Mouse (Mus musculus) midbrain, embryonic 12.5 days (tissue): ENCODE results near the gene Neurl1a. TPM values are rescaled to one million over a fixed set of nuclear protein-coding genes. Genes with fewer than 3 reads are reported as not detected.

Source experiments
- ATAC-seq: fragments of 200-750 bp; cut with Nextera tagmentation; 2 replicates; pipeline ENCODE4 v1.8.0; 2017; ENCODE audit warnings: low read depth, moderate TSS enrichment, moderate library complexity; ENCODE audit not compliant: low FRiP score
- H3K27ac ChIP-seq: fragments of 300-500 bp; sonication (generic); replicated peaks from 2 replicates; pipeline ENCODE4 v1.5.1; 2016; ENCODE audit warnings: mild to moderate bottlenecking
- H3K27me3 ChIP-seq: fragments of 300-500 bp; sonication (generic); 2 replicates; pipeline ENCODE4 v1.6.1; 2016; ENCODE audit warnings: mild to moderate bottlenecking
- H3K36me3 ChIP-seq: fragments of 300-500 bp; sonication (generic); 2 replicates; pipeline ENCODE4 v1.6.1; 2016
- H3K4me1 ChIP-seq: fragments of 300-500 bp; sonication (generic); 2 replicates; pipeline ENCODE4 v1.6.1; 2016
- H3K4me2 ChIP-seq: fragments of 300-500 bp; sonication (generic); replicated peaks from 2 replicates; pipeline ENCODE4 v1.6.1; 2016; ENCODE audit warnings: mild to moderate bottlenecking, moderate library complexity
- H3K4me3 ChIP-seq: fragments of 300-500 bp; sonication (generic); 2 replicates; pipeline ENCODE4 v1.5.1; 2016; ENCODE audit warnings: mild to moderate bottlenecking
- H3K9ac ChIP-seq: fragments of 300-500 bp; sonication (generic); replicated peaks from 2 replicates; pipeline ENCODE4 v1.6.1; 2016; ENCODE audit warnings: mild to moderate bottlenecking, moderate library complexity
- H3K9me3 ChIP-seq: fragments of 300-500 bp; sonication (generic); 2 replicates; pipeline ENCODE4 v1.6.1; 2016; ENCODE audit warnings: mild to moderate bottlenecking
- WGBS: fragments of 180-500 bp; shearing (Covaris S2); methylation state at CpG from one replicate; pipeline ENCODE4 v1.1.7; 2016; 5-methylcytosine and 5-hydroxymethylcytosine counted together
- polyA plus RNA-seq: library from polyadenylated mRNA; unstranded; fragments of >200 nt; fragmentation: Nextera tagmentation; extraction: Ambion mirVana; gene quantifications from 2 replicates; pipeline ENCODE4 v1.2.1, GENCODE M21; 2016

Gene Neurl1a
- polyA plus RNA-seq, 1 experiment from 2014 or later = 4.8 TPM

DNA sequence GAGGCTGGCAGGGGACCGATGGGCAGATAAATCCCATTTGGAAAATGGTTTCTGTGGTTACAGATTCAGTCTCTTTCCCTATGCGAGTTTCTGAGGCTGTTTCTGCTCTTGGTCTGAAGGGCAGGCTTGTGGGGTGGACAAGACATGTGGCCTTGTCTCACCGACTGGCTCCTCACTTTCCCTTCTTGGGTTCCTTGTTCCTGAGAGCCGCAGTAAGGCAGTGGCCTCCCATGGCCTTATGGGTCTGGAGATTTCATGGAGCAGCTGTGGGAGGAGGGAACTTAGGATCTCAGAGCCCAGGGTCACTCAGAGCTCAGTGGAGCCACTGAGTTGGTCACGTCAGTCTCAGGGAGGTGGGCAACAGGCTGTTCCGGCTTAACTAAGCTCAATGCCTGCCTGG, 52.8 kb downstream of the Neurl1a start:
- H3K27ac ChIP-seq = no peak overlapping the region
- WGBS = 85% methylated on average over 6 of the region's 6 CpGs

DNA sequence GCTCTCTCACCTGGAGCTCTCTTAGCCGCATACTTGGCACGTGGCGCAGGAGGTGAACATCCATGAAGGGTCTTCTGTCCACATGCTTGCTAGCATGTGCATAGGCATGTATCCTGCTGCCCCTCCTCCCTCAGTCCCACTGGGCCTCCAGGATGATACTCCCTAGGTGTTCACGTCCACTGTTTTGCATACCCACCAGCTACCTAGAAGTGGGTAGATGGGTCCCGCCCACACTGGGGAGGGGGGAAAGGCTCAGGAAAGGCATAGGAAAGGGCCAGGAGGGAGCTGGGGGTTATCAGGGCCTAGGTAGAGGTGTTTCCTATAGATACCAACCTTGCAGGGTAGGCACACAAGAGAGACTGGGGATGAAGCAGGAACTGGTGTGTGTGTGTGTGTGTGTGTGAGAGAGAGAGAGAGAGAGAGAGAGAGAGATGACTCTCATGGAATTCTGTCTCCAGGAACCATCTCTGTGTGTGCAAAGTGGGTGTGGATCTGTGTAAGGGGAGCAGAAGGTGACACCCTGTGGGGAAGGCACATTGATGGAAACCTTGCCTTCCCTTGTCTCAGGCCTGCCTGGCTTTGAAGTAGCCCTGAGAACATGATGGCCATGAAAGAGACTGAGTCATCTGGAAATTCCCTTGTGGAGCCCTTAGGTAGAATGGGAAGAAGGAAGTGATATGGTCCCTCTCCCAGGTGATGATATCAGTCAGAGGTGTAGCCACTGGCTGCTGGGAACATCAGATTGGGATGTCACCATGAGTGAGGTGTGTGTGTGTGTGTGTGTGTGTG, 53.7 kb downstream of the Neurl1a start:
- no peak overlapping the region for H3K4me2 ChIP-seq
- H3K36me3 ChIP-seq = no peaks in the 10 kb centered on the region
- 83% methylated on average over 5 of the region's 5 CpGs for WGBS
- H3K4me3 ChIP-seq = no peak overlapping the region
- H3K27ac ChIP-seq = no peak overlapping the region
- no peaks in the 10 kb centered on the region for H3K9me3 ChIP-seq
- H3K4me1 ChIP-seq = peaks cover 13% of the 10 kb centered on the region
- no peaks in the 10 kb centered on the region; the same call in 1 of the 2 replicates for H3K27me3 ChIP-seq
- H3K9ac ChIP-seq = no peak overlapping the region
- ATAC-seq = no peak

More for the DNA sequence above, 52.8 kb downstream of the Neurl1a start:
- Histone ChIP-seq H3K9me3 (no peaks in the 10 kb centered on the region), H3K4me2 (no peak overlapping the region), H3K36me3 (no peaks in the 10 kb centered on the region), H3K4me3 (no peak overlapping the region), H3K9ac (no peak overlapping the region), H3K4me1 (peaks cover 13% of the 10 kb centered on the region), H3K27me3 (no peaks in the 10 kb centered on the region; the same call in 1 of the 2 replicates)
- no peak for ATAC-seq

- WGBS = 86% methylated on average over 3 of the region's 3 CpGs
Measured at GRCm38 (mm10) chr19:47233087-47233486, 54.5 kb downstream of the Neurl1a start.

GRCm38 (mm10) chr19:47240076-47240475, 61.5 kb downstream of the Neurl1a start:
- 0 out of 2 replicates have a peak overlapping the region, but pooled peaks have one; percentile 20 for H3K9ac ChIP-seq
- H3K4me3 ChIP-seq = peak overlapping the region; percentile 23
- peaks cover 18% of the 10 kb centered on the region for H3K27me3 ChIP-seq
- peak overlapping the region; percentile 42 for H3K4me2 ChIP-seq
- H3K4me1 ChIP-seq = peaks cover 5% of the 10 kb centered on the region; the same call in 1 of the 2 replicates
- H3K9me3 ChIP-seq = no peaks in the 10 kb centered on the region
- 0 out of 2 replicates have a peak, but pooled peaks have one; percentile 44 for ATAC-seq
- H3K36me3 ChIP-seq = no peaks in the 10 kb centered on the region
- WGBS = 30% methylated on average over 12 of the region's 12 CpGs
- no peak overlapping the region for H3K27ac ChIP-seq

More at GRCm38 (mm10) chr19:47233087-47233486, 54.5 kb downstream of the Neurl1a start:
- H3K9ac ChIP-seq = no peak overlapping the region
- peaks cover 7% of the 10 kb centered on the region for H3K27me3 ChIP-seq
- ATAC-seq = no peak
- H3K4me2 ChIP-seq = no peak overlapping the region
- peaks cover 13% of the 10 kb centered on the region for H3K4me1 ChIP-seq
- H3K27ac ChIP-seq = no peak overlapping the region
- no peak overlapping the region for H3K4me3 ChIP-seq
- H3K36me3 ChIP-seq = no peaks in the 10 kb centered on the region
- no peaks in the 10 kb centered on the region for H3K9me3 ChIP-seq

- no peak overlapping the region for H3K4me3 ChIP-seq
Measured at GRCm38 (mm10) chr19:47240957-47241356, 62.3 kb downstream of the Neurl1a start.

DNA sequence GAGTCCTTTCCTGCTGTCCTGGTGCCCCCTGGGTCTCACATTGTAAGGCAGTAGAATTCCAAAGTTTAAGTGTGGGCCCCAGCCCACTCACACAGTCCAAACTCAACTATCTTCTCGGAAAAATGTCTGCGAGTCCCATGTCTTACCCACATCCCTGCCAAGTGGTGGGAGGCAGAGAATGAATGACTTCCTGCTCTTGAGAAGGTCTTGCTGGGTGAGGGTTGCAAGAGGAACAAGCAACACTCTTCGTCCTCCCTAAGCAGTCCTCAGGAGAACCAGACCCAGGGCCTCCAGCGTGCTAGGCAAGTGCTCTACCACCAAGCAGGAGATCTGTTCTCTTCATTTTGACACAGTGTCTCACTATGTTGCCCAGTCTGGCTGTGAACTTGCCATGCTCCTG, 63.6 kb downstream of the Neurl1a start:
- Histone ChIP-seq H3K4me1 (peaks cover 5% of the 10 kb centered on the region), H3K9me3 (no peaks in the 10 kb centered on the region), H3K27me3 (peaks cover 18% of the 10 kb centered on the region), H3K4me2 (no peak overlapping the region), H3K9ac (no peak overlapping the region), H3K36me3 (no peaks in the 10 kb centered on the region), H3K4me3 (no peak overlapping the region), H3K27ac (no peak overlapping the region)
- ATAC-seq = no peak
- WGBS = 94% methylated on average over 4 of the region's 4 CpGs

More at GRCm38 (mm10) chr19:47240957-47241356, 62.3 kb downstream of the Neurl1a start:
- Histone ChIP-seq H3K9ac (no peak overlapping the region), H3K36me3 (no peaks in the 10 kb centered on the region), H3K4me2 (0 out of 2 replicates have a peak overlapping the region, but pooled peaks have one; percentile 42), H3K27me3 (peaks cover 18% of the 10 kb centered on the region), H3K27ac (no peak overlapping the region), H3K9me3 (no peaks in the 10 kb centered on the region), H3K4me1 (peaks cover 5% of the 10 kb centered on the region)
- WGBS = 64% methylated on average over 7 of the region's 7 CpGs
- ATAC-seq = no peak

GRCm38 (mm10) chr19:47245512-47245911, 66.9 kb downstream of the Neurl1a start:
- ATAC-seq = no peak
- no peaks in the 10 kb centered on the region for H3K36me3 ChIP-seq
- WGBS = 84% methylated on average over 8 of the region's 8 CpGs
- H3K27me3 ChIP-seq = no peaks in the 10 kb centered on the region
- no peak overlapping the region for H3K4me2 ChIP-seq
- H3K27ac ChIP-seq = no peak overlapping the region
- H3K4me1 ChIP-seq = peaks cover 5% of the 10 kb centered on the region
- H3K9ac ChIP-seq = no peak overlapping the region
- no peak overlapping the region for H3K4me3 ChIP-seq
- no peaks in the 10 kb centered on the region for H3K9me3 ChIP-seq

DNA sequence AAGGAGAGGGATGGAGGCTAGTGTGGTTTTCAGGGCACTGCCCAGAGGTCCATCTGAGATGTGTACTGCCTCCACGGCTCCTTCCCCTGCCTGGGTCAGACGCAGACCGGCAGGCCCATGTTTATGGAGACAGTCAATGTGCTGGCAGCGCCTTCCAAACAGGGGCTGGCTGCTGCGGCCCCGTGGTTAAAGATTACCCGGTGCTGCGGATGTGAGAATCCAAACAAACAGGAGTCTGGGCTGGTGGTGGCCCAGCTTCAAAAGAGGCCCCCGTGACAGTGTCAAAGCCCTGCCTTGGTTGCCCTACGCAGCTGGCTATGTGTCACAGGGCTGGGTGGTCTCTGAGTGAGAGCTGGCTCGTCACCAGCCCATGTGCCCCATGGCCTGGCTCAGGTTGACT, 69.2 kb downstream of the Neurl1a start:
- Histone ChIP-seq H3K27ac (no peak overlapping the region), H3K4me2 (no peak overlapping the region), H3K4me3 (no peak overlapping the region), H3K27me3 (peaks cover 22% of the 10 kb centered on the region), H3K36me3 (no peaks in the 10 kb centered on the region), H3K9me3 (no peaks in the 10 kb centered on the region), H3K4me1 (peaks cover 5% of the 10 kb centered on the region), H3K9ac (no peak overlapping the region)
- ATAC-seq = no peak
- 74% methylated on average over 11 of the region's 11 CpGs for WGBS

DNA sequence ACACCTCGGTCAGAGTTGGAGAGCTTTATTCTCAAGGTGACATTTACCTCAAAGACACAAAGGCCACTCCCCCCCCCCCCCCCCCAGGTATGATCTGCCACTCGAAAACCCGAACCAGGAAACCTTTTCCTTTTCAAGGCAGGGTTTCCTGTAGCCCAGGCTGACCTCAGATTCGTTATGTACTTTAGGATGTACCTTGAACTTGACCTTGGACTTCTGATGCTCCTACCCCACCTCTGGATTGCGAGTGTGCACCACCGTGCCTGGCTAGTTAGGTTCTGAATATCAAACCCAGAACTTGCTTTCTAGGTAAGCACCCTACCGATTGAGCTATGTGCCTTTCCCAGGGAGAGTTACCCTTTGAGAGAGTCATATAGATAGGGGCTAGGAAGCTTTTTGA, 69.7 kb downstream of the Neurl1a start:
- Histone ChIP-seq H3K9me3 (no peaks in the 10 kb centered on the region), H3K4me2 (no peak overlapping the region), H3K9ac (no peak overlapping the region), H3K4me3 (no peak overlapping the region), H3K27me3 (peaks cover 27% of the 10 kb centered on the region), H3K4me1 (peaks cover 10% of the 10 kb centered on the region), H3K36me3 (no peaks in the 10 kb centered on the region), H3K27ac (no peak overlapping the region)
- ATAC-seq = no peak
- WGBS = 85% methylated on average over 7 of the region's 7 CpGs

- Histone ChIP-seq H3K9ac (no peak overlapping the region), H3K9me3 (no peaks in the 10 kb centered on the region), H3K4me1 (peaks cover 12% of the 10 kb centered on the region), H3K27ac (no peak overlapping the region), H3K4me2 (no peak overlapping the region), H3K27me3 (peaks cover 35% of the 10 kb centered on the region), H3K36me3 (no peaks in the 10 kb centered on the region), H3K4me3 (no peak overlapping the region)
- 74% methylated on average over 16 of the region's 16 CpGs for WGBS
- no peak for ATAC-seq
Measured at GRCm38 (mm10) chr19:47248906-47249568, 70.4 kb downstream of the Neurl1a start.

DNA sequence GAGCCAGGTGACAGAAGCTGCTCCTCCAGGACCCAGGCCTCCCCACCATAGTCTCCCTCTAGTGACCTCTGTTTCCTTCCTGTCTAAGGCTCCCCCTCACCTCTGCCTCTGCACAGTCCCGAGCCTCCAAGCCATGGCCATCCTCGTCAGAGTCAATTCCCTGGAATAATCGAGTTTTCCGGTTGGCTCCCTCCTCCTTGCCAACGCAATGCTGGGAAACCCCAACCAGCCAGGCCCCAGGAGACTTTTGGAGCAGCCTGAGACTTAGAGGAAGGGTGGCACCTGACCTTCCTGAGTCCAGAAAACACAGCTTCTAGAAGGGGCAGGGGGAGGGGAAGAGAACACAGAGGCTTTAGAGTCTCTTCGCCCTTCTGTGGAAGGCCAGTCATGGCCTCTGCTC, 72.3 kb downstream of the Neurl1a start:
- H3K4me3 ChIP-seq = no peak overlapping the region
- no peak overlapping the region for H3K4me2 ChIP-seq
- no peak overlapping the region for H3K27ac ChIP-seq
- H3K4me1 ChIP-seq = peaks cover 12% of the 10 kb centered on the region
- no peak overlapping the region for H3K9ac ChIP-seq
- no peak for ATAC-seq
- H3K36me3 ChIP-seq = no peaks in the 10 kb centered on the region
- 45% methylated on average over 6 of the region's 6 CpGs for WGBS
- H3K27me3 ChIP-seq = peaks cover 48% of the 10 kb centered on the region
- no peaks in the 10 kb centered on the region for H3K9me3 ChIP-seq

DNA sequence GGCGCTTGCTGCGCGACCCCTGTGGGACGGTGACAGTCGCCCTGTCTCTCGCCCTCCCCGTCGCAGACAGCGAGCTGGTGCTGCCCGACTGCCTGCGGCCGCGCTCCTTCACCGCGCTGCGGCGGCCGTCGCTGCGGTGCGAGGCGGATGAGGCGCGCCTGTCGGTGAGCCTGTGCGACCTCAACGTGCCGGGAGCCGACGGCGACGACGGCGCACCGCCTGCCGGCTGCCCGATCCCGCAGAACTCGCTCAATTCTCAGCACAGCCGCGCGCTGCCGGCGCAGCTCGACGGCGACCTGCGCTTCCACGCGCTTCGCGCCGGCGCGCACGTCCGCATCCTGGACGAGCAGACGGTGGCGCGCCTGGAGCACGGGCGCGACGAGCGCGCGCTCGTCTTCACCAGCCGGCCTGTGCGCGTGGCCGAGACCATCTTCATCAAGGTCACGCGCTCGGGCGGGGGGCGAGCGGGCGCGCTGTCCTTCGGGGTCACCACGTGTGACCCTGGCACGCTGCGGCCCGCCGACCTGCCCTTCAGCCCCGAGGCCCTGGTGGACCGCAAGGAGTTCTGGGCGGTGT, 74.5 kb downstream of the Neurl1a start:
- Histone ChIP-seq H3K4me2 (peak overlapping the region; percentile 54), H3K9ac (no peak overlapping the region), H3K4me1 (peaks cover 12% of the 10 kb centered on the region), H3K27me3 (peaks cover 55% of the 10 kb centered on the region), H3K36me3 (no peaks in the 10 kb centered on the region), H3K27ac (no peak overlapping the region), H3K9me3 (no peaks in the 10 kb centered on the region), H3K4me3 (peak overlapping the region; percentile 40)
- no peak for ATAC-seq
- WGBS = 5% methylated on average over 90 of the region's 90 CpGs
